Mouse (Mus musculus) kidney, embryonic 16.5 days (tissue): ENCODE results near the gene Prr13. TPM values are rescaled to one million over a fixed set of nuclear protein-coding genes. Genes with fewer than 3 reads are reported as not detected.

Experiments used
- ATAC-seq: fragments of 200-750 bp; cut with Nextera tagmentation; 2 replicates; pipeline ENCODE4 v1.8.0; 2017; ENCODE audit warnings: moderate TSS enrichment; ENCODE audit not compliant: low FRiP score, low TSS enrichment
- H3K27ac ChIP-seq: fragments of 300-500 bp; sonication (generic); 2 replicates; pipeline ENCODE4 v1.5.1; 2014; ENCODE audit warnings: low read length
- H3K27me3 ChIP-seq: fragments of 300-500 bp; sonication (generic); 2 replicates; pipeline ENCODE4 v1.6.1; 2014; ENCODE audit warnings: low read length, control low read depth, mixed read lengths; ENCODE audit not compliant: insufficient read depth
- H3K36me3 ChIP-seq: fragments of 300-500 bp; sonication (generic); 2 replicates; pipeline ENCODE4 v1.6.1; 2014; ENCODE audit warnings: low read length, control low read depth, mixed read lengths; ENCODE audit not compliant: insufficient read depth
- H3K4me1 ChIP-seq: fragments of 300-500 bp; sonication (generic); 2 replicates; pipeline ENCODE4 v1.6.1; 2014; ENCODE audit warnings: low read length, control low read depth, mixed read lengths; ENCODE audit not compliant: insufficient read depth
- H3K4me2 ChIP-seq: fragments of 300-500 bp; sonication (generic); replicated peaks from 2 replicates; pipeline ENCODE4 v1.6.1; 2014; ENCODE audit warnings: low read depth, low read length
- H3K4me3 ChIP-seq: fragments of 300-500 bp; sonication (generic); 2 replicates; pipeline ENCODE4 v1.5.1; 2014; ENCODE audit warnings: mild to moderate bottlenecking, low read length
- H3K9ac ChIP-seq: fragments of 300-500 bp; sonication (generic); replicated peaks from 2 replicates; pipeline ENCODE4 v1.6.1; 2014; ENCODE audit warnings: low read length
- H3K9me3 ChIP-seq: fragments of 300-500 bp; sonication (generic); 2 replicates; pipeline ENCODE4 v1.6.1; 2016; ENCODE audit warnings: low read length, control low read depth
- WGBS: fragments of 180-500 bp; shearing (Covaris S2); extraction: QIAGEN DNeasy Blood & Tissue Kit; methylation state at CpG from one replicate; pipeline ENCODE4 v1.1.7; 2014; 5-methylcytosine and 5-hydroxymethylcytosine counted together
- polyA plus RNA-seq: library from polyadenylated mRNA; unstranded; fragments of >200 nt; fragmentation: Nextera tagmentation; extraction: Ambion mirVana; gene quantifications from 2 replicates; pipeline ENCODE4 v1.2.1, GENCODE M21; 2015

Gene Prr13
- 81.5 and 94.9 TPM in 2 replicates for polyA plus RNA-seq

DNA sequence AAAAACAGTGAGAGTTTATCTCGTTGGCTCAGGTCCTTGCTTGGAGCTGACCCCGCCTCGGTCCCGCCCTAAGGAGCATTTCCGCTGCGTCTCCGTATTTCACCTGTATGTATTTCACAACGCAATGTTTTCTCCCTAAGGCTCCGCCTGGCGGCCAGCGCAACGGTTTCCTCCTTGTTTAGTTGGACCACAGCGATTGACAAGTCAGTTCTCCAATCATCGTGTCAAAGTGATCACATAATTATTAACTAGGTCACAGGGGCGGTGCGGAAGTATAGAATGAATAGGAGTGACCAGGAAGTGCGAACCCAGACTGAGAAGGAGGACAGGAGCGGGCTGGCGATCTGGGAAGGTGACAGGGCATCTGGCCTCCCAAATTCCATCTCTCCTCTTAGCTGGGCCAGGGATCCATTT, at the start of gene Prr13:
Prr13 (plus strand) TSS at position 125 of the 414 bp plus-strand sequence.
- Histone ChIP-seq H3K4me1 (peaks cover 20% of the 10 kb centered on the region), H3K36me3 (peaks cover 5% of the 10 kb centered on the region; the same call in 1 of the 2 replicates), H3K9ac (peak within 1 kb of the TSS; percentile 58), H3K4me2 (peak within 1 kb of the TSS; percentile 58), H3K27me3 (no peaks in the 10 kb centered on the region), H3K4me3 (peak within 1 kb of the TSS; percentile 50), H3K9me3 (no peaks in the 10 kb centered on the region), H3K27ac (peak within 1 kb of the TSS; percentile 12; the same call in 1 of the 2 replicates)
- under 1% methylated on average over 19 of the region's 19 CpGs for WGBS
- ATAC-seq: peak; percentile 92

DNA sequence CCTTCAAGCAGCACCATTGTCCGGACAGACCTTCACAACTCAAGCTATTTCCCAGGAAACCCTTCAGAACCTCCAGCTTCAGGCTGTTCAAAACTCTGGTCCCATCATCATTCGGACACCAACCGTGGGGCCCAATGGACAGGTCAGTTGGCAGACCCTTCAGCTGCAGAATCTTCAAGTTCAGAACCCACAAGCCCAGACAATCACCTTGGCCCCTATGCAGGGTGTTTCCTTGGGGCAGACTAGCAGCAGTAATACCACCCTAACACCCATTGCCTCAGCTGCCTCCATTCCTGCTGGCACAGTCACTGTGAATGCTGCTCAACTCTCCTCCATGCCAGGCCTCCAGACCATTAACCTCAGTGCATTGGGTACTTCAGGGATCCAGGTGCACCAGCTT, 49.5 kb upstream of the Prr13 start:
- peaks cover 52% of the 10 kb centered on the region for H3K36me3 ChIP-seq

DNA sequence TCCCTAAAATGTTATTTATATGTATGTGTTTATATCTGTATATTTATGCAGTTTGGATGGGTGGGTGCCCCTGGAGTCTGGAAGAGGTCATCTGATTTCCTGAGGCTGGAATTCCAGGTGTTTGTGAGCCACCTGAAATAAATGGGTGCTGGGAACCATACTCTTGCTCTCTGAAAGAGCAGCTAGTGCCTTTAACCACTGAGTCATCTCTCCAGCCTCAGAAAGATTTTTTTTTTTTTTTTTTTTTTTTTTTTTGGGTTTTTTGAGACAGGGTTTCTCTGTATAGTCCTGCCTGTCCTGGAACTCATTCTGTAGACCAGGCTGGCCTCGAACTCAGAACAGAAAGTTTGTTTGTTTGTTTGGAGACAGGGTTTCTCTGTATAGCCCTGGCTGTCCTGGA, 47.8 kb upstream of the Prr13 start:
- no peak for ATAC-seq
- H3K4me3 ChIP-seq: no peak overlapping the region

More for the DNA sequence above, 49.5 kb upstream of the Prr13 start:
- ATAC-seq: no peak
- Histone ChIP-seq H3K27ac (no peak overlapping the region), H3K27me3 (no peaks in the 10 kb centered on the region), H3K9me3 (no peaks in the 10 kb centered on the region), H3K4me3 (no peak overlapping the region), H3K4me1 (peaks cover 46% of the 10 kb centered on the region), H3K9ac (no peak overlapping the region), H3K4me2 (no peak overlapping the region)
- WGBS: 96% methylated on average over 3 of the region's 3 CpGs

DNA sequence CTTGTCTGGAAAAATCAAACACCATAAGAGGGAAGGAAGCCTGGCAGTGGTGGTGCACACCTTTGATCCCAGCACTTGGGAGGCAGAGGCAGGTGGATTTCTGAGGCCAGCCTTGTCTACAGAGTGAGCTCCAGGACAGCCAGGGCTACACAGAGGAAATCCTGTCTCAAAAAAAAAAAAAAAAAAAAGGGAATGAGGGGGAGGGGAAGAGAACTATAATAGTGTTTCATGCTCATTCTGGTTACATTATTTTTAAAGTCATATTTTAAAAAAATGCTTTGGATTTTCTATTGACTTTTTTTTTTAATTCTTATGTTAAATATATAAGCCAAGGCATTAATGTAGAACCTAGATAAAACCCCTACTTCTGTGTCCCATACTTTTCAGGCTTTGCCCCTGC, 45.1 kb upstream of the Prr13 start:
- Histone ChIP-seq H3K4me3 (no peak overlapping the region), H3K9ac (no peak overlapping the region), H3K4me2 (no peak overlapping the region), H3K36me3 (peaks cover 49% of the 10 kb centered on the region), H3K27me3 (no peaks in the 10 kb centered on the region), H3K4me1 (peaks cover 27% of the 10 kb centered on the region), H3K9me3 (no peaks in the 10 kb centered on the region), H3K27ac (no peak overlapping the region)
- no peak for ATAC-seq

More for the DNA sequence above, 47.8 kb upstream of the Prr13 start:
- 91% methylated on average over 1 of the region's 1 CpGs for WGBS
- Histone ChIP-seq H3K4me1 (peaks cover 42% of the 10 kb centered on the region), H3K4me2 (0 out of 2 replicates have a peak overlapping the region, but pooled peaks have one; percentile 30), H3K9me3 (no peaks in the 10 kb centered on the region), H3K27me3 (no peaks in the 10 kb centered on the region), H3K9ac (no peak overlapping the region), H3K27ac (no peak overlapping the region), H3K36me3 (peaks cover 55% of the 10 kb centered on the region)

DNA sequence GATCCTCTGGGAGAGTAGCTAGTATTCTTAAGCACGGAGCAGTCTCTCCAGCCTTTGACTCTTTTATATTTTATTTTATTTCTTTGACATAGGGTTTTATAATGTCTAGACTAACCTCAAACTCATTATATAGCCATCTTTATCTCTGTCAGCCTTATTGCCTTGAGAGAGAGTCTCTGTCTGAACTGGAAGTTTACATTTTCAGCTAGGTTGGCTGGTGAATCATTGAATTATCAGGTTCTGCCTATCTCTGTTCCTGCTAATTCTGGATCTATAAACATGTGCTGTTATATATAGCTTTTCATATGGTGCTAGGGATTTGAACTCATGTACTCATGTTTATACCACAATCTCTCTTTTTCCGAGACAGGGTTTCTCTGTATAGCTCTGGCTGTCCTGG, 41.3 kb upstream of the Prr13 start:
- no peak overlapping the region for H3K9ac ChIP-seq
- peaks cover 25% of the 10 kb centered on the region for H3K36me3 ChIP-seq
- no peak overlapping the region for H3K4me3 ChIP-seq
- ATAC-seq: no peak
- H3K4me1 ChIP-seq: 0 out of 2 replicates have a peak, but pooled peaks cover 4% of the 10 kb centered on the region
- no peaks in the 10 kb centered on the region for H3K27me3 ChIP-seq
- no peak overlapping the region for H3K27ac ChIP-seq
- no peaks in the 10 kb centered on the region for H3K9me3 ChIP-seq
- WGBS: 88% methylated on average over 2 of the region's 2 CpGs
- no peak overlapping the region for H3K4me2 ChIP-seq

DNA sequence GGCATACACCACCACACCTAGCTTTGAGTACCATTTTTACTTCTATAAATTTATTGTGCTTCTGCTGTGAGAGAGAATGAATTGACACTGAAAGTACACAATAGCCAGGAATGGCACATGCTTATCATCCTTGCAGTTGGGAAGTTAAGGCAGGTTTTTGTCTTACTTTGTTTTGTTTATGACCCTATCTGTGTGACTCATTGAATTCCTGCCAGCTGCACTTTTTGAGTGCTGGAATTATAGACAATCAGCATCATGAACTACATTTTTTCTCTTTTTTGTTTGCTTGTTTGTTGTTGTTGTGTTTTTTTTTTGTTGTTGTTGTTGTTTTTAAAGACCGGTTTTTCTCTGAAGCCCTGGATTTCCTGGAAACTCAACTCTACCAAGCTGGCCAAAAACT, 37.8 kb upstream of the Prr13 start:
- 0 out of 2 replicates have a peak, but pooled peaks cover 4% of the 10 kb centered on the region for H3K4me1 ChIP-seq
- 36% methylated on average over 1 of the region's 1 CpGs for WGBS
- peaks cover 20% of the 10 kb centered on the region for H3K36me3 ChIP-seq
- no peak overlapping the region for H3K4me3 ChIP-seq
- ATAC-seq: no peak
- no peak overlapping the region for H3K4me2 ChIP-seq
- no peak overlapping the region for H3K27ac ChIP-seq
- no peaks in the 10 kb centered on the region for H3K27me3 ChIP-seq
- H3K9ac ChIP-seq: no peak overlapping the region
- H3K9me3 ChIP-seq: no peaks in the 10 kb centered on the region

DNA sequence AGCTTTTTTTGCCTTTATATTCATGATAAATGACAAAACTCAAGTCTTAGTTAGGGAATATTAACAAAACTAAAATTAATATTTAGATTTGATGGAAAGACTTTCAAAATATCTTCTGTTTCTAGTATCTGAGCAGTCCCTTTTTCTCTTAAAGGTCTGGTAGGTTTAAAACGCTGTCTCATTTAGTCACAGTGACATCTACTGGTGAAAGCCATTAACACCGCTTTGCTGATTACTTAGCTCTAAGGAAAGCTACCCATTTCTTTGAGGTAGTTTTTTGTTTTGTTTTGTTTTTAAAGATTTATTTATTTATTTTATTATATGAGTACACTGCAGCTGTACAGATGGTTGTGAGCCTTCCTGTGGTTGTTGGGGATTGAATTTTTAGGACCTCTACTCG, 37.4 kb upstream of the Prr13 start:
- peaks cover 25% of the 10 kb centered on the region for H3K36me3 ChIP-seq
- no peak for ATAC-seq

DNA sequence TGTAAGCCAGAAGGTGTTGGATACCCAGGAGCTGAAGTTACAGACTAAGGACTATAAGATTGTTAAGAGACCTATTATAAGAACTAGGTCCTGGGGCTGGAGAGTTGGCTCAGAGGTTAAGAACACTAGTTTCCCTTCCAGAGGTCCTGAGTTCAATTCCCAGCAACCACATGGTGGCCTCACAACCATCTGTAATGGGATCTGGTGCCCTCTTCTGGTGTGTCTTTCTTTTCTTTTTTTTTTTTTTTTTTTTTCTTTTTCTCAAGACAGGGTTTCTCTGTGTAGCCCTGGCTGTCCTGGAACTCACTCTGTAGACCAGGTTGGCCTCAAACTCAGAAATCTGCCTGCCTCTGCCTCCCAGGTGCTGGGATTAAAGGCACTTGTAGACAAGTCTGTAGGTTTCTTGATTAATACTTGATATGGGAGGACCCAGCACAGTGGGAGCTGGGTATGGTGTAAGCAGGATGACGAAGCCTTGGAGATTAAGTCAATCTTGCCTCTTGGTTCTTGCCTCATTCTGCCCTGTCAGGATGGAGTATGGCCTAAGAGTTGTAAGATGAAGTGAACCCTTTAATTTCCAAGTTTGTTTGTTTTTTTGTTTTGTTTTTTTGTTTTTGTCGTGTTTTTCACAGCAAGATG, 35.1 kb upstream of the Prr13 start:
- H3K9ac ChIP-seq: no peak overlapping the region
- no peaks in the 10 kb centered on the region for H3K9me3 ChIP-seq
- H3K4me1 ChIP-seq: 0 out of 2 replicates have a peak, but pooled peaks cover 4% of the 10 kb centered on the region
- WGBS: 97% methylated on average over 2 of the region's 2 CpGs
- peaks cover 36% of the 10 kb centered on the region for H3K36me3 ChIP-seq
- no peak overlapping the region for H3K4me2 ChIP-seq
- ATAC-seq: no peak
- H3K27ac ChIP-seq: no peak overlapping the region
- no peaks in the 10 kb centered on the region for H3K27me3 ChIP-seq
- no peak overlapping the region for H3K4me3 ChIP-seq

More for the DNA sequence above, 37.4 kb upstream of the Prr13 start:
- Histone ChIP-seq H3K9me3 (no peaks in the 10 kb centered on the region), H3K4me2 (no peak overlapping the region), H3K27ac (no peak overlapping the region), H3K9ac (no peak overlapping the region), H3K4me3 (no peak overlapping the region), H3K4me1 (0 out of 2 replicates have a peak, but pooled peaks cover 4% of the 10 kb centered on the region), H3K27me3 (no peaks in the 10 kb centered on the region)
- 57% methylated on average over 3 of the region's 3 CpGs for WGBS

DNA sequence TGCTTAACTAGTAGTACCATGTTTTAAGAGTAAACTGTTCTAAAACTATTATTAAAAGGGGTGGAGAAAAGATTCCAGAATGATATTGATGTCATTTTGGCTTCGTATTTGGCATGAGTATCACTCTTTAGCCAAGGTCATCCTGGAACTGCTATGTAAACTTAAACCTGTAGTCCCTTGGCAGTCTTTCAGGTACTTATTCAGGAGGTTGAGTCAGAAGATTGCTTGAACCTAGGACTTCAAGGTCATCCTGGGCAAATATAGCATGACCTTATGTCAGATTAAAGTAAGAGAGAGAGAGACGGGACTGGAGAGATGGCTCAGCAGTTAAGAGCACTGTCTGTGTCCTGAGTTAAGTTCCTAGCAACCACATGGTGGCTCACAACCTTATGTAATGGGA, 34.2 kb upstream of the Prr13 start:
- Histone ChIP-seq H3K27ac (no peak overlapping the region), H3K4me1 (0 out of 2 replicates have a peak, but pooled peaks cover 4% of the 10 kb centered on the region), H3K4me2 (no peak overlapping the region), H3K9me3 (no peaks in the 10 kb centered on the region), H3K9ac (no peak overlapping the region), H3K27me3 (no peaks in the 10 kb centered on the region), H3K36me3 (peaks cover 44% of the 10 kb centered on the region), H3K4me3 (no peak overlapping the region)
- ATAC-seq: no peak
- 81% methylated on average over 2 of the region's 2 CpGs for WGBS

DNA sequence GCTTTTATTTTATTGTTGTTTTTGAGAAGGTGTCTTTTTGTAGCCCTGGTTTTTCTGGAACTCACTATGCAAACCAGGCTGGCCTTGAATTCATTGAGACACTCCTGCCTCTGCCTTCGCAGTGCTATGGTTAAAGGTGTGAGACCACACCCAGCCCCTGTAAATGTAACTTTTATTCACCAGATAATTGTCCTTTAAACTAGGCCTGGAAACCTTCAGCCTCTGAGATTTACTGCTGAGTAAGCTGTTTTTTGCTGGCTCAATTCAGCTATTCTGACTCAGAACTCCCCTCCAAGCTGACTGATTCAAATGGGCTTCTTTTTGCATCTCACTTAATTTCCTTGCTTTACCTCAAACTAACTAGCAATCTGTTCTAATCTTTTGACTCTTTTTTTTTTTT, 31.9 kb upstream of the Prr13 start:
- 97% methylated on average over 1 of the region's 1 CpGs for WGBS
- Histone ChIP-seq H3K9ac (no peak overlapping the region), H3K36me3 (peaks cover 58% of the 10 kb centered on the region), H3K4me3 (no peak overlapping the region), H3K9me3 (no peaks in the 10 kb centered on the region), H3K4me1 (no peaks in the 10 kb centered on the region), H3K4me2 (no peak overlapping the region), H3K27me3 (no peaks in the 10 kb centered on the region), H3K27ac (no peak overlapping the region)
- ATAC-seq: no peak
